Mouse (Mus musculus) adipocyte (in vitro differentiated cells): ENCODE measurements at regions not wholly inside any gene's neighbourhood (a gene's known extent, or its start where the extent isn't known, plus 50 kb on each side); places are given as distances from the start of the nearest gene placed in this dataset.
"Not testable (repeated sequence)": the region's sequence is repeated elsewhere in the genome, so short reads cannot be mapped to it uniquely, and the experiment has no call there.

Source experiments
- DNase-seq: peaks from one replicate; pipeline ENCODE4 v3.0.0-alpha.2; 2016; ENCODE audit warnings: low spot score

GRCm38 (mm10) chr5:40177982-40178748, 422.9 kb upstream of the Hs3st1 start:
- DNase-seq, result no peak

GRCm38 (mm10) chr5:40136740-40137285, 381.5 kb upstream of the Hs3st1 start:
- no peak for DNase-seq

- no peak for DNase-seq
Measured at GRCm38 (mm10) chr5:40124337-40124736, 369.1 kb upstream of the Hs3st1 start.

GRCm38 (mm10) chr5:40116849-40117248, 361.6 kb upstream of the Hs3st1 start:
- no peak for DNase-seq

GRCm38 (mm10) chr5:40089576-40089975, 334.3 kb upstream of the Hs3st1 start:
- not testable (repeated sequence) for DNase-seq

- no peak for DNase-seq
Measured at GRCm38 (mm10) chr5:40045288-40045687, 290.0 kb upstream of the Hs3st1 start.

- no peak for DNase-seq
Measured at GRCm38 (mm10) chr5:40034452-40034851, 279.2 kb upstream of the Hs3st1 start.

GRCm38 (mm10) chr5:40033686-40034085, 278.4 kb upstream of the Hs3st1 start:
- DNase-seq, result no peak

GRCm38 (mm10) chr5:40030261-40030660, 275.0 kb upstream of the Hs3st1 start:
- DNase-seq, result no peak

- DNase-seq, result no peak
Measured at GRCm38 (mm10) chr5:40015946-40016345, 260.7 kb upstream of the Hs3st1 start.

GRCm38 (mm10) chr5:39988039-39988438, 232.8 kb upstream of the Hs3st1 start:
- DNase-seq, result no peak

- no peak for DNase-seq
Measured at GRCm38 (mm10) chr5:39964371-39964770, 209.1 kb upstream of the Hs3st1 start.

- DNase-seq, result peak; percentile 8
Measured at GRCm38 (mm10) chr5:39960981-39961380, 205.7 kb upstream of the Hs3st1 start.

GRCm38 (mm10) chr5:39935564-39935963, 180.3 kb upstream of the Hs3st1 start:
- no peak for DNase-seq

- no peak for DNase-seq
Measured at GRCm38 (mm10) chr5:39931890-39932289, 176.6 kb upstream of the Hs3st1 start.

GRCm38 (mm10) chr5:39909369-39909768, 154.1 kb upstream of the Hs3st1 start:
- DNase-seq, result no peak

- no peak for DNase-seq
Measured at GRCm38 (mm10) chr5:39871723-39872085, 116.4 kb upstream of the Hs3st1 start.

- DNase-seq, result no peak
Measured at GRCm38 (mm10) chr5:39870835-39871722, 115.8 kb upstream of the Hs3st1 start.

- DNase-seq, result no peak
Measured at GRCm38 (mm10) chr5:39857192-39857591, 101.9 kb upstream of the Hs3st1 start.

GRCm38 (mm10) chr5:39856616-39857156, 101.4 kb upstream of the Hs3st1 start:
- DNase-seq, result no peak

GRCm38 (mm10) chr5:39855685-39856615, 100.7 kb upstream of the Hs3st1 start:
- no peak for DNase-seq
